Mouse (Mus musculus) thymus, adult 18-20 months (tissue): ENCODE measurements around the gene Tbx19.

Experiments used
- DNase-seq, 2 experiments: peaks; one replicate each; pipeline ENCODE4 v3.0.0; 2022; ENCODE audit warnings: mixed read lengths in 2 of 2

Tbx19 gene

DNA sequence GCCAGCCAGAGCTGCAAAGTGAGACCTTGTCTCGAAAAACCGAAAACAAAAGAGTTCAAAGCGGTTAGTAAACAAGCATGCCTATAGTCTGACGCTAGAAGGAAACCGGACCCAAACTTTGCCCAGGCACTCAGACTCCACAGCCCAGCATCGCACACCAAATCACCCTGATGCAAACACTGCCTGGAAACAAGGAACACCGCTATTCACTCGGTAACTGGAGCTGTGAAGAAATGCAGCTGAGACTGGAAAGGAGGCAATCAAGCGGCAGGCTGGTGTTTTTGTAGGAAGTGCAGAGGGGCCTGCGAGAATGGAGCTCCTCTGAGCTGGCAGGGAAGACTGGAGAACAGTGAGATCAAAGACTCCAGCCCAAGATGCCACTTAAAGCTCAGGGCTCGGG, 46.9 kb downstream of the Tbx19 start:
- DNase-seq = no peak

DNA sequence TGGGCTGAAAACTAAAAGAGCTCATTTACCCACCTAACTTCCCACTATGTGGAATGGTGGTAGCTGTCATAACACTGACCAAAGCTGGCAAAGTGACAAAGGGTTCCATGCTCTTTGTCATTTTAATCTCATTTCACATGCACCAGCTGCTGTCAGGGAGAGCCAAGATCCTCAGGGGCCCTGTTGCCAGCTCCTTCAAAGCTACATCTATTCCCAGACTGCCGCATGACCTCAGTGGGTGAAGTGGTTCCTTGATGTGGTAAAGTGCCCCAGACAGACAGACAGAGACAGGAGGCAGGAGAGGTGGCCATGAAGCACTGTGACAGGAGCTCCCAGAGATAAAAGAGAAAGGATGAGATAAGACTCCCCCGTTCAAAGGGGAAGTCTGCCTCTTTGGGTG, 49.9 kb downstream of the Tbx19 start:
- no peak for DNase-seq

DNA sequence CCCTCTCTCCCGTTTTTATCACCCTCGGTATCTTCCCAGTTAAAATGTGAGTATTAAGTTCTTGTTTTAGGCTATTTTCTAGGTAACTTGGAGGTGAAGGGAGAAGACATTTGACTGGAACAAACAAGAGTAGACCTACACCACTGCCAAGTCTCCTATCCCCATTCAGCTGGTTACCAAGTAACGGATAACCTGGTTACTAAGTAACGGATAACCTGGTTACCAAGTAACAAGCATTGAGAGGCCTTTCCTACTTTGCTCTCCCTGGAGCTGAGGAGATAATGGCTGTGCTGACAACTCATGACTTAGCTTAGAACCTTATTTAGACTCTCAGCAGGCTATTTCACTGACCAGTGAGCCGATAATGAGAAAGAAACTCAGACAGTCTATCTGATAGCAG, 51.4 kb downstream of the Tbx19 start:
- no peak for DNase-seq

DNA sequence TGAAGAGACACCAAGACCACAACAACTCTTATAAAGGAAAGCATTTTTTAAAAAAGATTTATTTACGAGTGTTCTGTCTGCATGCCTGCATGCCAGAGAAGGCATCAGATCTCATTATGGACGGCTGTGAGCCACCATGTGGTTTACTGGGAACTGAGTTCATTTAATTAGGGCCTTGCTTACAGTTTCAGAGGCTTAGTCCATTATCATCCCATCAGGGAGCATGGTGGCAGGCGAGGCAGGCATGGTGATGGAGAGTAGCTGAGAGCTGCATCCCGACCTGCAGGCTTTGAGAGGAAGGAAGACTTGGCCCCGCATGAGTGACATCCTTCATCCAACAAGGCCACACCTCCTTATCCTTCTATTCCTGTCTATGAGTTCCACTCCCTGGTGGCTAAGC, 52.1 kb downstream of the Tbx19 start:
- no peak for DNase-seq

DNA sequence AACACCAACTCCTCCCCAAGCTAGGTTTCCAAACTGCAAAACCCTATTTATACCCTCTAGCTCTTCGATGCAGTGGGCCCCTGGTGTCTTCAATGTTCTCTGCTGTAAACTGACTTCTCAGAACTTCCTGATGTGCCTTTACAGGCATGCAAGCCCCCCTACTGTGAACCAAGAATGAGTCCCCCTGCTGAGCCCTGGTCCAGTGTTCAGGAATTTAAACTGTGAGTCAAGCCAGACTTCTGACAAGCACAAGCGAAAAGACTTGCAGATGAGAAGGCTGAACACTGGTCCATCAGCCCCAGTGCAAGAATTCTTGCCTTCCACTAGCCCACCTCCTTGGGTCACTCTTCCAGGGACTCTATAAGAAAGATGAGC, 54.6 kb downstream of the Tbx19 start:
- no peak for DNase-seq

DNA sequence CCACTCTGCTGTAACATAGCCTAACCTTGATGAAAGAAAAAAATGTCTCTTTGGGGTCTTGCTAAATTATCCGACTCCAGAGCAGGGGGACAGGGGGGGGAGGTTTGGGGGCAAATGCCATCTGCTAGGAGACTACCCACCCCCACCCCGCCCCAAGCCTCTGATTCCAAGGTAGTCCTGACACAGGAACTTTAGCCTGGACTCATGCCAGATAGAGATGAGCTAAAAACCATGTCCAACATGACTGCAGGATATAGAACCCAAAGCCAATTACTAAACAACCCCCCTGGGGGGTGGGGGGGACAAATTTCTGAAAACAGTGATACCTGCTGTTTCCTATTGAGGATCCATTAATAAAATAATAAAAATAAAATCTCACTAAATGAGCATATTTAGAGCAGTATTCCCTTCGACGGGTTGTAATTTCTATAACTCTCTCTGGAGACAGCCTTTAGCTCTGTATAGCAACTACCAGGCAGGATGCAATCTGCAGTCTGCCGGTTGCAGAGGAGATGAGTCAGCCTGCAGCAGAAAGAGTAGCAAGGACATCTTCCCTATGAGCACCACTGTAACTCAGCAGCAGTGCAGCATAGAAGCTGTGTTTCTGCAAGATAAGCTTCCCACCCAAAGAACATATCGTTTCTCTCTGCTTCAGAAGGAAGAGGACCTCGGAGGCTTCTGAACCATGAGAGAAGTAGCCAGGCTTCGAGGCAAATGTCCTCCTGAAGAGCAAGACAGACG, 55.1 kb downstream of the Tbx19 start:
- DNase-seq = no peak

GRCm38 (mm10) chr1:165104707-165105259, 55.8 kb downstream of the Tbx19 start:
- no peak for DNase-seq

DNA sequence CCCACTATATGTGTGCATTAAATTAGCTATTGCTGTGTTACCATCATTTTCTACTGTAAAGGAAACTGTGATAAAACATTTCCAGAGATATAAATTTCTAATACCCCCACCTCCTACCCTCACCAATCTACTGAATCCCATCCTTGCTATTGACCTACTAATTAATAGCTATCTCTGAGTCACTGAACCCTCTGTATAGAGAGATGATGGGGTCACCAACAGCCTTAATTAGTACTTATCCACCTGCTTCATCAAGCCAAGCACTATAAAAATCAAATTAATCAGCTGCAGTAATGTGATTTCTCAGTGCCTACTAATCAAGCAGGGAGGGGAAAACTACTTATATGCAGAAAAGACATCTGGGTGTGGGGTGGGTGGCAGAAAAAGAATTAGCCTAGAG, 61.0 kb downstream of the Tbx19 start:
- no peak for DNase-seq

DNA sequence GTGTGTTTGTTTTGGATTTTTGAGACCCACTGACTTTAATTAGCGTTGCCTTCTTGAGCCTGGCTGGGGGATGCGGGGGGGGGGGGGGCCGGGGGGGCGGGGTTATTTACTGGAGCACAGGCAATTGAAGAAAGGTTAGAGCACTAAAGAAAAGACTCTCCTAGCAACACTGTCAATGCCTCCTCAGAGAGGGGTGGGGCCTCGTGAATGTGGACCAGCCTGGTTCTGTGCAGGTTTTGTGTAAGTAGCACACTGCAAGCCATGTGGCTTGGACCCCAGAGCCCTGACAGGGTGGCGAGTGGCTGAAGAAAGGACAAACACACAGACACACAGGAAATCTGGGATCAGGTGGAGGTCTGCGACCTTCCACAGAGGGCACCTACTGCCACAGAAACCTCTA, 65.7 kb downstream of the Tbx19 start:
- no peak for DNase-seq

DNA sequence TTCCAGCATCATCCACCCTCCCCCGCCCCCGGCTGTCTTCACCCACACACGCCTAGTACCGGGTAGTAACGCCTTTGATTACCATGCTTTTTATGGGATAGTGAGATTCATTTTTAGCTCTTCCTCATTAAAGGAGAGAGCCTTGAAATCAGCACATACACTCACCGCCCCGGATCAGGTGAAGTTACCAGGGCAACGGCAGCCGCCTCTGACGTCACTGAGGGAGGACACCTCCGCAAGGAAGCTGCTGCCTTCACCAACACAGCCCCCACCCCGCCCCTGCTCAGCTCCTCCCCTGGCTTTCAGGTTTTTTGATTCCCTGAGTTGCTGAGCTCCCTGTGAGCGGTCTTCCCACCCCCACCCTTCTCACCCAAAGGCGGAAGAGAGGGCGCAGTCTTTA, 68.9 kb downstream of the Tbx19 start:
- DNase-seq = peak; percentile 32 to 55

- DNase-seq = no peak
Measured at GRCm38 (mm10) chr1:165089556-165089955, 71.0 kb downstream of the Tbx19 start.
